In genomic region chr3:154330181-154331002, GRCm38 (mm10) we compare ENCODE assay signal across 9 mouse cellular contexts. TPM values are rescaled to one million over a fixed set of nuclear protein-coding genes. Genes with fewer than 3 reads are reported as not detected.
A peak's percentile ranks its signal among the peaks of the same experiment; 100 is the strongest.
DNase-seq lines count a peak whose midpoint lies in the region; ATAC-seq and TF ChIP-seq lines count a peak whose summit lies in the region.
"Had no signal": no experiment of that assay in that cellular context is flagged by ENCODE, and none has a peak within 500 bp of the region (broad histone marks: within the 10 kb centered on the region; RNA-seq: fewer than 3 reads in every experiment).

Lhx8 (minus strand) TSS chr3:154330659.

- no peak within 1 kb of the TSS for H3K27ac ChIP-seq in forebrain, postnatal 0 days (ENCODE audit: low read depth, low read length)
- no peak within 1 kb of the TSS for H3K27ac ChIP-seq in kidney, embryonic 14.5 days (ENCODE audit: low read depth, low read length)
- no peak within 1 kb of the TSS for H3K27ac ChIP-seq in neural tube, embryonic 13.5 days (replicated peaks)

- H3K9me3 ChIP-seq in forebrain, postnatal 0 days (ENCODE audit: low read length): no peaks in the 10 kb centered on the region
- no peaks in the 10 kb centered on the region for H3K9me3 ChIP-seq in kidney, embryonic 14.5 days (ENCODE audit: control insufficient read depth, low read length)
- no peaks in the 10 kb centered on the region for H3K9me3 ChIP-seq in neural tube, embryonic 13.5 days

- H3K4me2 ChIP-seq in forebrain, postnatal 0 days (ENCODE audit: low read depth): no peak within 1 kb of the TSS; the same call in none of the 2 replicates
- no peak within 1 kb of the TSS for H3K4me2 ChIP-seq in kidney, embryonic 14.5 days (replicated peaks; ENCODE audit: low read depth, low read length)
- peak within 1 kb of the TSS; percentile 25; the same call in 1 of the 2 replicates for H3K4me2 ChIP-seq in neural tube, embryonic 13.5 days

- TF ChIP-seq CTCF in forebrain, postnatal 0 days (IDR thresholded peaks at IDR 0.05; ENCODE audit: low read depth): no peak

- H3K4me1 ChIP-seq in forebrain, postnatal 0 days (ENCODE audit: insufficient read depth): no peaks in the 10 kb centered on the region
- peaks cover 4% of the 10 kb centered on the region; the same call in 1 of the 2 replicates for H3K4me1 ChIP-seq in kidney, embryonic 14.5 days (ENCODE audit: control insufficient read depth, insufficient read depth, low read length)
- H3K4me1 ChIP-seq in neural tube, embryonic 13.5 days (replicated peaks): peaks cover 33% of the 10 kb centered on the region

- H3K27me3 ChIP-seq in forebrain, postnatal 0 days (ENCODE audit: insufficient read depth, low read length): peaks cover 74% of the 10 kb centered on the region
- H3K27me3 ChIP-seq in kidney, embryonic 14.5 days (ENCODE audit: control insufficient read depth, insufficient read depth, low read length): peaks cover 91% of the 10 kb centered on the region
- H3K27me3 ChIP-seq in neural tube, embryonic 13.5 days: peaks cover 98% of the 10 kb centered on the region

- WGBS in forebrain, postnatal 0 days: 2% methylated on average over 28 of the region's 28 CpGs
- 1% methylated on average over 28 of the region's 28 CpGs for WGBS in kidney, embryonic 14.5 days
- under 1% methylated on average over 28 of the region's 28 CpGs for WGBS in neural tube, embryonic 13.5 days

- H3K9ac ChIP-seq in forebrain, postnatal 0 days: no peak within 1 kb of the TSS
- no peak within 1 kb of the TSS for H3K9ac ChIP-seq in kidney, embryonic 14.5 days (ENCODE audit: low read depth, low read length)
- no peak within 1 kb of the TSS for H3K9ac ChIP-seq in neural tube, embryonic 13.5 days

- no peaks in the 10 kb centered on the region for H3K36me3 ChIP-seq in forebrain, postnatal 0 days (ENCODE audit: insufficient read depth)
- H3K36me3 ChIP-seq in kidney, embryonic 14.5 days (ENCODE audit: control insufficient read depth, insufficient read depth, low read length): no peaks in the 10 kb centered on the region
- no peaks in the 10 kb centered on the region for H3K36me3 ChIP-seq in neural tube, embryonic 13.5 days

- ATAC-seq in forebrain, postnatal 0 days: peak; percentile 12; the same call in 1 of the 2 replicates
- 0 out of 2 replicates have a peak, but pooled peaks have one; percentile 11 for ATAC-seq in kidney, embryonic 14.5 days (ENCODE audit: low FRiP score, low TSS enrichment)
- no peak for ATAC-seq in neural tube, embryonic 13.5 days (ENCODE audit: low read depth)
- no peak for ATAC-seq in activated CD4-positive, CD25-positive, alpha-beta regulatory T cell, adult 4 months

- peak; percentile 20 for DNase-seq in gastrocnemius, postnatal 10 days
- DNase-seq in gastrocnemius, postnatal 25 days: no peak
- peak; percentile 67 for DNase-seq in R1 (ENCODE audit: low read depth, low spot score)
- DNase-seq in forebrain, postnatal 0 days: peak; percentile 90
- DNase-seq in urinary bladder, postnatal 14 days (ENCODE audit: low spot score): no peak

- no peak within 1 kb of the TSS for H3K4me3 ChIP-seq in forebrain, postnatal 0 days (ENCODE audit: low read depth, low read length)
- H3K4me3 ChIP-seq in kidney, embryonic 14.5 days (ENCODE audit: low read length): peak within 1 kb of the TSS; percentile 15
- H3K4me3 ChIP-seq in neural tube, embryonic 13.5 days: peak within 1 kb of the TSS; percentile 39; the same call in 1 of the 2 replicates

RNA-seq across cellular contexts. Expression of gene Lhx8, which starts in this region (rescaled TPM):
- total RNA-seq in gastrocnemius, postnatal 10 days (2021): under 1 TPM; 0.27 to 0.59 TPM
- total RNA-seq in gastrocnemius, postnatal 25 days (2021): not detected
- total RNA-seq in forebrain, postnatal 0 days (2014; rRNA removed): 13.4 and 24.2 TPM in 2 replicates
- 18.9 and 21.6 TPM in 2 replicates for polyA plus RNA-seq in forebrain, postnatal 0 days (2015; fragmentation: Nextera tagmentation; extraction: Ambion mirVana)
- polyA plus RNA-seq in kidney, embryonic 14.5 days (2014; fragmentation: Nextera tagmentation; extraction: Ambion mirVana): not detected in 2 replicates
- polyA plus RNA-seq in neural tube, embryonic 13.5 days (2015; fragmentation: Nextera tagmentation; extraction: Ambion mirVana): 0.68 TPM in 1 of 2 replicates, not detected in the other
- polyA plus RNA-seq in activated CD4-positive, CD25-positive, alpha-beta regulatory T cell, adult 4 months (2017; shearing (Covaris generic)): not detected
- total RNA-seq: gastrocnemius, postnatal 36 days had no signal

Comparison
In these comparisons a context has a peak if more than half of its experiments do, and no peak if none do; other contexts are left out.
1. RNA of gene Lhx8 (polyA plus RNA-seq): 18.9 to 21.6 TPM in forebrain, postnatal 0 days; 0.68 TPM in neural tube, embryonic 13.5 days, not detected in kidney, embryonic 14.5 days and not detected in activated CD4-positive, CD25-positive, alpha-beta regulatory T cell, adult 4 months; every median in the first group is over 10 times any median in the second.
2. Peak in DNase-seq in gastrocnemius, postnatal 10 days; RNA of the gene not detected or under 1 TPM.
3. Peak in ATAC-seq and H3K4me3 ChIP-seq in kidney, embryonic 14.5 days; RNA of the gene not detected or under 1 TPM.
4. DNase-seq: peak in R1 (single experiment) and forebrain, postnatal 0 days (single experiment); none in gastrocnemius, postnatal 25 days (single experiment) and urinary bladder, postnatal 14 days (single experiment).